Comparison of ENCODE assay signal across 10 mouse cellular contexts in the genomic region with DNA sequence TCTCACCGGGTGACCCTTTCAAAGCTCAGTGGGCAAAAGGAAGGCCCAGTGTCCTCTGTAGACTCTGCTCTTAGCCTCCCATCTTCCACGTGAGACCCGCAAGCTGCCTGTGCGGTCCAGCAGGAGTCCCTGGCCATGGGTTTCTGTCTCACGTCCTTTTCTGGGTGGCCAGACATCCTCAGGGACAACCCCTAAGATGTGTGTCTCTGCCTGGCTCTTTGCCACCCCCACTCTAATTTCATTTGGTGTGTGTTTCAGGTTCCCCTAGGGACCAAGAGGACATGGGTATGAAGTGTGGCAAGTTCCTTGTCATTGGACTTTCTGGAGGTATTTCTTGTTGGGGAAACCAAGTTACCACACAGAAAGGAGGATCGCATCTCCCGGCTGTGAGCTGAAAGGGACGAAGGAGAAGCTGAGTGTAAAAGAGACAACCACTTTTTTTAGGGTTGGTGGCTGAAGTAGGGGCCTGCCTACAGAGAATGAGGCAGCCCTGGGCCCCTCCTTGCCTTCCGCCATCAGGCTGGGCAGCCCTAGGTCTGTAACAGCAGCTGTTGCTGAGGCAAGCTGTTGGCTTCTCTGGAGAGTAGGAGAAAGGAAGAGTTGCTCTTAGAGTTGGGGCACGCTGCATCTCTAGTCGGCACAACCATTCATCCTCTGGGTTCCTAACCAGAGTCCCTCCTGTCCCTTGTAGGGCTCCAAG. TPM values are rescaled to one million over a fixed set of nuclear protein-coding genes. Genes with fewer than 3 reads are reported as not detected.
DNase-seq lines count a peak whose midpoint lies in the region; ATAC-seq and TF ChIP-seq lines count a peak whose summit lies in the region.
"Had no signal": no experiment of that assay in that cellular context is flagged by ENCODE, and none has a peak within 500 bp of the region (broad histone marks: within the 10 kb centered on the region; RNA-seq: fewer than 3 reads in every experiment).

No protein-coding gene starts in this region.

- H3K9ac ChIP-seq in heart, embryonic 11.5 days (ENCODE audit: low read depth, low read length) = no peak overlapping the region
- H3K9ac ChIP-seq in lung, embryonic 16.5 days (ENCODE audit: low read length) = no peak overlapping the region
- H3K9ac ChIP-seq in forebrain, postnatal 0 days = no peak overlapping the region
- no peak overlapping the region for H3K9ac ChIP-seq in stomach, embryonic 14.5 days (replicated peaks; ENCODE audit: low read depth, low read length)

- H3K36me3 ChIP-seq in heart, embryonic 11.5 days (ENCODE audit: control insufficient read depth, insufficient read depth, low read length) = no peaks in the 10 kb centered on the region
- H3K36me3 ChIP-seq in lung, embryonic 16.5 days (ENCODE audit: control insufficient read depth, insufficient read depth, low read length) = no peaks in the 10 kb centered on the region
- H3K36me3 ChIP-seq in forebrain, postnatal 0 days (ENCODE audit: insufficient read depth) = no peaks in the 10 kb centered on the region
- no peaks in the 10 kb centered on the region for H3K36me3 ChIP-seq in stomach, embryonic 14.5 days (ENCODE audit: control insufficient read depth, insufficient read depth, low read length)

- H3K4me3 ChIP-seq in heart, embryonic 11.5 days (ENCODE audit: low read depth, low read length) = no peak overlapping the region
- no peak overlapping the region for H3K4me3 ChIP-seq in lung, embryonic 16.5 days (ENCODE audit: low read length)
- H3K4me3 ChIP-seq in forebrain, postnatal 0 days (ENCODE audit: low read depth, low read length) = no peak overlapping the region
- H3K4me3 ChIP-seq in stomach, embryonic 14.5 days (ENCODE audit: low read depth, low read length) = no peak overlapping the region

- H3K4me1 ChIP-seq in heart, embryonic 11.5 days (ENCODE audit: control insufficient read depth, insufficient read depth, low read length) = peaks cover 21% of the 10 kb centered on the region
- H3K4me1 ChIP-seq in lung, embryonic 16.5 days (replicated peaks; ENCODE audit: control insufficient read depth, insufficient read depth, low read length) = peaks cover 42% of the 10 kb centered on the region
- no peaks in the 10 kb centered on the region for H3K4me1 ChIP-seq in forebrain, postnatal 0 days (ENCODE audit: insufficient read depth)
- peaks cover 42% of the 10 kb centered on the region; the same call in 1 of the 2 replicates for H3K4me1 ChIP-seq in stomach, embryonic 14.5 days (ENCODE audit: control insufficient read depth, insufficient read depth, low read length)

- H3K4me2 ChIP-seq in heart, embryonic 11.5 days = no peak overlapping the region
- H3K4me2 ChIP-seq in lung, embryonic 16.5 days (ENCODE audit: low read depth, low read length) = no peak overlapping the region
- H3K4me2 ChIP-seq in forebrain, postnatal 0 days (ENCODE audit: low read depth) = no peak overlapping the region
- no peak overlapping the region for H3K4me2 ChIP-seq in stomach, embryonic 14.5 days (replicated peaks; ENCODE audit: low read depth, low read length)

- no peak overlapping the region for H3K27ac ChIP-seq in heart, embryonic 11.5 days (ENCODE audit: low read depth, low read length)
- H3K27ac ChIP-seq in lung, embryonic 16.5 days (ENCODE audit: low read length) = peak overlapping the region; percentile 65
- 0 out of 2 replicates have a peak overlapping the region, but pooled peaks have one; percentile 15 for H3K27ac ChIP-seq in forebrain, postnatal 0 days (ENCODE audit: low read depth, low read length)
- peak overlapping the region; percentile 84; the same call in 1 of the 2 replicates for H3K27ac ChIP-seq in stomach, embryonic 14.5 days (ENCODE audit: low read length)

- ATAC-seq in heart, embryonic 11.5 days (replicated peaks; ENCODE audit: insufficient number of reproducible peaks, low FRiP score, low TSS enrichment) = no peak
- no peak for ATAC-seq in lung, embryonic 16.5 days (ENCODE audit: low read depth)
- peak; percentile 45 for ATAC-seq in forebrain, postnatal 0 days
- ATAC-seq in stomach, embryonic 14.5 days (ENCODE audit: insufficient number of reproducible peaks, insufficient read depth, low FRiP score, low read depth) = no peak

- 87% methylated on average over 11 of the region's 11 CpGs for WGBS in heart, embryonic 11.5 days (ENCODE audit: insufficient replicate concordance)
- 76% methylated on average over 11 of the region's 11 CpGs for WGBS in lung, embryonic 16.5 days
- 83% methylated on average over 11 of the region's 11 CpGs for WGBS in forebrain, postnatal 0 days
- 82% methylated on average over 11 of the region's 11 CpGs for WGBS in stomach, embryonic 14.5 days

- peak; percentile 94 for DNase-seq in heart, adult 11 months
- DNase-seq in lung, postnatal 14 days = no peak
- no peak for DNase-seq in forebrain, postnatal 0 days
- DNase-seq in layer of hippocampus, postnatal 10 days (ENCODE audit: low spot score in 2 of 2) = no peak
- no peak for DNase-seq in layer of hippocampus, adult 9-10 months (ENCODE audit: low spot score)
- DNase-seq: spleen, adult 18-20 months had no signal

- no peaks in the 10 kb centered on the region for H3K9me3 ChIP-seq in heart, embryonic 11.5 days (replicated peaks; ENCODE audit: control insufficient read depth, low read length)
- H3K9me3 ChIP-seq in lung, embryonic 16.5 days (ENCODE audit: control insufficient read depth, low read length) = no peaks in the 10 kb centered on the region
- no peaks in the 10 kb centered on the region for H3K9me3 ChIP-seq in forebrain, postnatal 0 days (ENCODE audit: low read length)
- no peaks in the 10 kb centered on the region for H3K9me3 ChIP-seq in stomach, embryonic 14.5 days (ENCODE audit: control insufficient read depth, low read depth, low read length)

- peaks cover 2% of the 10 kb centered on the region; the same call in 1 of the 2 replicates for H3K27me3 ChIP-seq in heart, embryonic 11.5 days (ENCODE audit: control insufficient read depth, insufficient read depth, low read length)
- H3K27me3 ChIP-seq in lung, embryonic 16.5 days (ENCODE audit: control insufficient read depth, insufficient read depth, low read depth, low read length) = no peaks in the 10 kb centered on the region
- H3K27me3 ChIP-seq in forebrain, postnatal 0 days (ENCODE audit: insufficient read depth, low read length) = no peaks in the 10 kb centered on the region
- H3K27me3 ChIP-seq in stomach, embryonic 14.5 days (ENCODE audit: control insufficient read depth, insufficient read depth, low read length) = no peaks in the 10 kb centered on the region

- no peak for TF ChIP-seq CTCF in forebrain, postnatal 0 days (IDR thresholded peaks at IDR 0.05; ENCODE audit: low read depth)

RNA-seq across cellular contexts. Expression of a gene that starts 16.5 kb away (rescaled TPM):
- polyA plus RNA-seq in heart, embryonic 11.5 days (2014; fragmentation: Nextera tagmentation; extraction: Ambion mirVana) = 9.0 and 12.7 TPM in 2 replicates
- 9.7 and 9.9 TPM in 2 replicates for polyA plus RNA-seq in lung, embryonic 16.5 days (2015; fragmentation: Nextera tagmentation; extraction: Ambion mirVana)
- total RNA-seq in forebrain, postnatal 0 days (2014; rRNA removed) = 5.3 and 7.8 TPM in 2 replicates
- 7.6 and 8.9 TPM in 2 replicates for polyA plus RNA-seq in forebrain, postnatal 0 days (2015; fragmentation: Nextera tagmentation; extraction: Ambion mirVana)
- polyA plus RNA-seq in stomach, embryonic 14.5 days (2014; fragmentation: Nextera tagmentation; extraction: Ambion mirVana) = 18.2 and 21.8 TPM in 2 replicates
- total RNA-seq in layer of hippocampus, postnatal 10 days (2021) = 1 to 10 TPM; 5.1 to 6.0 TPM
- total RNA-seq: monocyte, adult 5-6 weeks had no signal

RNA-seq across cellular contexts. Expression of a gene that starts 25.2 kb away (rescaled TPM):
- 60.4 and 60.6 TPM in 2 replicates for polyA plus RNA-seq in heart, embryonic 11.5 days (2014; fragmentation: Nextera tagmentation; extraction: Ambion mirVana)
- polyA plus RNA-seq in lung, embryonic 16.5 days (2015; fragmentation: Nextera tagmentation; extraction: Ambion mirVana) = 83.3 and 86.6 TPM in 2 replicates
- total RNA-seq in forebrain, postnatal 0 days (2014; rRNA removed) = 65.5 and 69.0 TPM in 2 replicates
- polyA plus RNA-seq in forebrain, postnatal 0 days (2015; fragmentation: Nextera tagmentation; extraction: Ambion mirVana) = 78.3 and 86.9 TPM in 2 replicates
- 81.1 and 82.5 TPM in 2 replicates for polyA plus RNA-seq in stomach, embryonic 14.5 days (2014; fragmentation: Nextera tagmentation; extraction: Ambion mirVana)
- total RNA-seq in layer of hippocampus, postnatal 10 days (2021) = 10 to 100 TPM; 57.4 to 85.0 TPM

RNA-seq across cellular contexts. Expression of a gene that starts 43.0 kb away (rescaled TPM):
- polyA plus RNA-seq in heart, embryonic 11.5 days (2014; fragmentation: Nextera tagmentation; extraction: Ambion mirVana) = 0.94 and 1.3 TPM in 2 replicates
- polyA plus RNA-seq in lung, embryonic 16.5 days (2015; fragmentation: Nextera tagmentation; extraction: Ambion mirVana) = 0.94 and 1.6 TPM in 2 replicates
- total RNA-seq in forebrain, postnatal 0 days (2014; rRNA removed) = 32.9 and 33.8 TPM in 2 replicates
- polyA plus RNA-seq in forebrain, postnatal 0 days (2015; fragmentation: Nextera tagmentation; extraction: Ambion mirVana) = 28.9 and 31.6 TPM in 2 replicates
- 1.5 and 1.8 TPM in 2 replicates for polyA plus RNA-seq in stomach, embryonic 14.5 days (2014; fragmentation: Nextera tagmentation; extraction: Ambion mirVana)
- 10 to 100 TPM; 41.5 to 48.4 TPM for total RNA-seq in layer of hippocampus, postnatal 10 days (2021)

Comparison
In these comparisons a context has a peak if more than half of its experiments do, and no peak if none do; other contexts are left out.
1. RNA of a gene that starts 43.0 kb away (polyA plus RNA-seq): 28.9 to 31.6 TPM in forebrain, postnatal 0 days; 1.5 to 1.8 TPM in stomach, embryonic 14.5 days, 0.94 to 1.3 TPM in heart, embryonic 11.5 days and 0.94 to 1.6 TPM in lung, embryonic 16.5 days; every median in the first group is over 10 times any median in the second.